Mouse (Mus musculus) G1E (cell line): ENCODE results near the gene Psmd5.

Experiments used
- CTCF ChIP-seq: IDR thresholded peaks from 2 replicates; pipeline ENCODE4 v1.5.1; 2012; ENCODE audit warnings: low read depth, low read length, inconsistent platforms, mixed read lengths
- GATA1 ChIP-seq: IDR thresholded peaks from 2 replicates; pipeline ENCODE4 v1.6.1; 2012; ENCODE audit warnings: borderline replicate concordance, low read length, inconsistent platforms, mixed read lengths
- GATA2 ChIP-seq: IDR thresholded peaks from 2 replicates; pipeline ENCODE4 v1.6.1; 2012; ENCODE audit warnings: low read depth, low read length, inconsistent platforms, borderline replicate concordance
- POLR2AphosphoS5 ChIP-seq: IDR thresholded peaks from 2 replicates; pipeline ENCODE4 v1.6.1; 2012; ENCODE audit warnings: low read depth, low read length, inconsistent platforms; ENCODE audit not compliant: insufficient replicate concordance
- TAL1 ChIP-seq: conservative IDR thresholded peaks from 2 replicates; pipeline ENCODE4 v1.6.1; 2012; ENCODE audit warnings: low read depth, low read length, inconsistent platforms, mixed read lengths

GRCm38 (mm10) chr2:34810775-34811174, 64.0 kb downstream of the Psmd5 start:
- TF ChIP-seq GATA1 (no peak), CTCF (no peak), TAL1 (0 out of 2 replicates have a peak, but pooled peaks have one; percentile 20), GATA2 (no peak), POLR2AphosphoS5 (no peak)
